Mouse (Mus musculus): ENCODE measurements around the gene Shb.

Shb gene

DNA sequence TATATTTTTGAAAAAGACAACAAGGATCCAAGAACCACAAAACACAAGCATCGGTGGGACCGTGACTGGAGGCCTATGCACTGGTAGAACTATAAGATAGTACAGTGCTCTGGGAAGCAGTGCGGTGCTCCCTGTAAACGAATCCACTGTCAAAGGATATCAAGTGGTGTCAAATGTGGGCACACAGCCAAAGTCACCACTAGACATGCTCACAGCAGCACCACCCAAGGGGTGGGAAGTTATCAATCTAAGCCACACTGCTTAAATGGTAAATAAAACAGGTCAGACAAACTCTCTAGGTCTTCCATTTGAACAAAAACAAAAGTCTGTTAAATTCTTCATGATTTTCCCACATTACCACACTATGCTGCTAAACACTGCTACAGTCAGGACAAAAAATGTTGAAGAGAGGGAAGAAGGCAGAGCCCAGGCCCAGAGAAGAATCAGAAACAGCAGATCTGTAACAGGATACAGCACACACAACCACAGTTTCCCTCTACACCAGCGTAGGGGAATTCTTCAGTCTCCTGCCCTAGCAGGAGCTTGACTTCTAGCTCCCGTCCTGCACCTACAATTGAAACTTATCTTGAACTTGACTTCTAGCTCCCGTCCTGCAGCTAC, 129.3 kb downstream of the Shb start:
- TF ChIP-seq GATA4 (IDR thresholded peaks at IDR 0.05; ENCODE audit: insufficient replicate concordance, low read length) = no peak

DNA sequence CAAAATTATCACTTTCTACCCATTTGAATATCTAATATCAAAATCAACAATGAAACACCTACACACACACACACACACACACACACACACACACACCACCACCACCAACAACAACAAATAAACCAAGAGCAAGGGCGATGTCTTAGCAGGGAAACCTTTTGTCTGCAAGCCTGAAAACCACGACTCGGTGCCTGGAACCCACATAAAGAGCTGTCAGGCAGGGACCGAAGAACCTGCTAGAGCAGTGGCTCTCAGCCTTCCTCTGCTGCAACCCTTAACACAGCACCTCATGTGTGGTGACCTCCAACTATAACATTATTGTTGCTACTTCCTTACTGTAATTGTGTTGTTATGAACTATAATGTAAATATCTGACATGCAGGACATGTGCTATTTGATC, 130.0 kb downstream of the Shb start:
- no peak for TF ChIP-seq GATA4 (IDR thresholded peaks at IDR 0.05; ENCODE audit: insufficient replicate concordance, low read length)

DNA sequence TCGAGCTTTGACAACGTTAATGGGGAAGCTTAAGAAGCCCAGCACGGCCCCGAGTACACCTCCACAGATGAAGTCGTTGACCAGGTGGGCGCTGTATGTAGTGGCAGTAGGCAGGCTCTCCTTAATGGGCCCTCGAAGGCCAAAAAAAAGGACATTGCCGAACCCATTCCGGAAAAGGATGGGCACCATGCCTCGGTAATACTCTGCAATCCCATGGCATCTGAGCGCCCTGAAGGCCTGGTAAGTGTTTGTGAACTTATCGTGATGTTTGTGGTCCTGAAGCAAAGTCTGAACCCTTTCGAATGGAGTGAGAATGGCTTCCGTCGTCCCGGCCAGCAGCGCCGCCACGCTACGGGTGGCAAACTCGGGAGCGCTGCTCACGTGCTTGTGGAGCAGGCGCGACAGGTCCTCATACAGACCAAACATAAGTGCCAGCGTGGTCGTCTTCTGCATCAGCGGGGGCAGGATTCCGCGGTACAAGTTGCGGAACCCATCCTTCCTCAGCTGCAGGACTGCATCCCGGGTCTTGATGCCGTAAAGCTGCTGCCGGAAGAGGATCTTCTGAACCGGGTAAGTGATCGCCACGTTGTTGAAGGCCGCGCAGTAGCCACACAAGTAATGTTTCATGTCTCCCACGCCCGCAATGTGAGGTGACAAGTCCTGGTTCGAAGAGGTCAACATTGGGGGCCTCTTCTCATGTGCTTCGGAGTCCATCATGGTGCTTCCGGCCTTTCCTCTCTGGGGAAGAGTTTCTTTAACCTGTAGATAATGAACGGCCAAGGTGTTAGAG, 132.7 kb downstream of the Shb start:
- TF ChIP-seq GATA4 (IDR thresholded peaks at IDR 0.05; ENCODE audit: insufficient replicate concordance, low read length) = no peak

DNA sequence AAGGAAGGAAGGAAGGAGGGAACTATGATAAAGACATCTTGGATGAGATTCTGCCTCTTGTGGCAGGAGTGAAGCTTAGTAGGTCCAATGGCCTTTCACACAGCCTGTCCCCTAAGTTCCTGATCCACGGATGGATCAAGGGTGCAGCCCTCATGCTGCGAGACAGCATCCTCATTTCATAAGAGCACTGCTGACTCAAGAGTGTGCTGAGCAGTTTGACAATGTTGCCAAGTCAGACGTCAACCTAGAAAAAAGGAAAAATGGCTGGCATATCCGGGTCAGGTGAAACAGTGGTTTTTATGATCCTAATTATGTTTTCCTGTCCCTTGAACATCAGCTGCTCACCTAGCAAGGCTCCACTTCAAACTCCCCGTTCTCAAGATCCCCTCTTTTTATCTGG, 138.6 kb downstream of the Shb start:
- no peak for TF ChIP-seq GATA4 (IDR thresholded peaks at IDR 0.05; ENCODE audit: insufficient replicate concordance, low read length)

DNA sequence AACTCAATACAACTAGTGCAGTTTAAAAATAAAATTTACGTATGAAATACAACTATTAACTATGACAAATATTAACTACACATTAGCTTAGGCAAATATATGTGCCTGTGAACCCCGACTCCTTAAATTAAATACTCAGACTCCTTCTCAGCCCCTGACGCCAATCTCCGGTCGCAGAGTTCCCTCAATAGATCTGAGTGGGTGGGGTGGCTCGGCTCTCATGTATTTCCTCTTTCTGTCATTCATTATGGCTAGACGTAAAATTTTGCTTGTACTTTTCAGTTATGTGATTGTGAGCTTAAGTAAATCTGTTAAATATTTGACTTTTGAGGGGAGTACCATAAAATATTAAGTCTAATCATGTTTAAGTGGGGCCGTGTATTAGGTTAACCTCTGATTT, 139.3 kb downstream of the Shb start:
- TF ChIP-seq GATA4 (IDR thresholded peaks at IDR 0.05; ENCODE audit: insufficient replicate concordance, low read length) = no peak

DNA sequence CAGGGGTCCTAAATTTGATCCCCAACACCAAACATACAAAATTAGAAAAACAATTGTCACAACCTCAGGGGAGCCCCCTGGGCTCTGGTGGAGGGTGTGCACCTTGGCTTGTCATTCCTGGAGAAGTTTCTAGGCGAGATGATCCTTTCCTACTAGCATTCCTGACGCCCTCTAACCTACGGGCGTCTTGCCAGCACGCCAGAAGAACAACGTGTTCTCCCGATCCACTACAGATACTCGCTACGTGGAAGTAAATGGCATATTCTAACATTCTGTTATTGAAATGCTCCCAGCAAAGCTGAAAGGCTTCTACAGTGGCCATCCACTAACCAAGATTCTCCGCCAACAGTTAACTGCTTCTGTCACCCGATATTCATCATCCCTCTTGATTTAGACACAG, 139.7 kb downstream of the Shb start:
- no peak for TF ChIP-seq GATA4 (IDR thresholded peaks at IDR 0.05; ENCODE audit: insufficient replicate concordance, low read length)

DNA sequence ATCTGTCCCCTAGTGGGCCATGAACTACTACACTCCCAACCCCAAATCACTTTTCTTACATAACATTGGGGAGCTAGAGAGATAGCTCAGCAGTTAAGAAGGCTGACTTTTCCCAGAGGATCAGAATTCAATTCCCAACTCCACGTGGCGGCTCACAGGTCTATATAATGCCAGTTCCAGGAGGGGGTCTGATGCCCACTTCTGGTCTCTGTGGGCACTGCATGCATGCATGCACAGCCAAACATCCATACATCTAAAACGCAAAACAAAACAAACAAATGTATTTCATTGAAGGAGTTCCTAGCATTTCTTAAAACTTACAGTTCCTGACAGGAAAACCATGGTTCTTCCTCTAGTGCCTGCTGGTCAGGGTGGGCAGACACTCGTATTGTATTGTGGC, 140.2 kb downstream of the Shb start:
- TF ChIP-seq GATA4 (IDR thresholded peaks at IDR 0.05; ENCODE audit: insufficient replicate concordance, low read length) = no peak

DNA sequence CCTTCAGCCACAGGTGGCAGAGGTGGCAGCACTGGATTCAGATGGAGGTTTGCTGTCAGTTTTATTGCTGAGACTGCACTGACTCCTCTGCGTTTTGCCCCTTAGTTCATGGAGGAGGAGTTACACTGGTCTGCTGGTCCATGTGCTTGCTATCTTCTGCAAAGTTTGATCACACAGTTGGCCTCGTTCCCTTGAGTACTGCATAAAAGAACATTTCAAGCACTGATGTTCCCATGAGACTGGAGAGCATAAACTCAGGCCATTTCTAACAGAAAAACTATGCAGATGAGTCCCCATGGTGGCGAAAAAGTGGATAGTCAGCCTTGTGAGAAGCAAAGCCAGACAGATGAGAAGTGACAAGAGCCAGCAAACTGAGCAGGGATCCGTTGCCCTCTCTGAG, 155.7 kb downstream of the Shb start:
- TF ChIP-seq GATA4 (IDR thresholded peaks at IDR 0.05; ENCODE audit: insufficient replicate concordance, low read length) = no peak

DNA sequence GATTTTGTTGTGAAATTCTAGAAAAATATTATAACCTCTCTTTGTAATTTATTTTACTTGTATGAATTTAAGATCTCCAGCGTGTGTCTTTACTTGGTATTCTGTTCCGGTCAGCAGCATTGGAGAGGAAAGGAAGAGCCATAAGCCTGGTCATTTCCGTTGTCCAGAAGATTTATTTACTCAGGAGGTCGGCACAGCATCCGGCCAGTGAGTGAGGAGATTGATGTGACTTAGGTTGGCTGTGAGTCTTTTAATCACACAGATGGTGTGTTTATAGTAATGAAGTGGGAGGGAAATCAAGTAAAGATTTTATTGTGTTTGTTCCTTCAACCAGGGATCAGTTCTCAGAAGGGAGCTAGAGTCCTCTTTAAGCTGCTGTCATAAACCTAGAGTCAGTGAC, 157.4 kb downstream of the Shb start:
- TF ChIP-seq GATA4 (IDR thresholded peaks at IDR 0.05; ENCODE audit: insufficient replicate concordance, low read length) = no peak
